Mouse (Mus musculus) cerebellum, postnatal 4 days (tissue): ENCODE measurements at regions not wholly inside any gene's neighbourhood (a gene's known extent, or its start where the extent isn't known, plus 50 kb on each side); places are given as distances from the start of the nearest gene placed in this dataset.

ENCODE experiments used
- DNase-seq, 2 experiments: peaks; one replicate each; pipeline ENCODE4 v3.0.0; 2022; ENCODE audit warnings: low spot score in 2 of 2, mixed read lengths in 1 of 2

DNA sequence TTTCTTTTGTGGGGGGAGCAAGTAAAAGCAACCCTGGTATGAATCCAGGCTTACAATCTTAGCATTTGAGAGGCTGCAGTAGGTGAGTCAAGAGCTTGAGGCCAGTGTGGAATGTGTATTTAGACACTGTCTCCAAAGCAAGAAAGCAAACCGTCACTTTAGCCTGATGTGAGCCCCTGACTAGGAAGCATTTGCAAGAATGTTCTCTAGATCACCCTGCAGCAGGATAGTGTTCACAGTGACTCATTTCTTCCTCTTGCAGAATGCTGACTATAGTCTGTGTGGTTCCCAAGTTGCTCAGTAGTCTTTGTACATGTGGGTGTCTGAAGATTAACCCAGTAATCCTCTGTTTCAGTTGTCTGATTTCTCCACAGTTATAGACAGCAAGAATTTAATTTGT lies 88.7 kb upstream of the Nectin3 start:
- DNase-seq: no peak

DNA sequence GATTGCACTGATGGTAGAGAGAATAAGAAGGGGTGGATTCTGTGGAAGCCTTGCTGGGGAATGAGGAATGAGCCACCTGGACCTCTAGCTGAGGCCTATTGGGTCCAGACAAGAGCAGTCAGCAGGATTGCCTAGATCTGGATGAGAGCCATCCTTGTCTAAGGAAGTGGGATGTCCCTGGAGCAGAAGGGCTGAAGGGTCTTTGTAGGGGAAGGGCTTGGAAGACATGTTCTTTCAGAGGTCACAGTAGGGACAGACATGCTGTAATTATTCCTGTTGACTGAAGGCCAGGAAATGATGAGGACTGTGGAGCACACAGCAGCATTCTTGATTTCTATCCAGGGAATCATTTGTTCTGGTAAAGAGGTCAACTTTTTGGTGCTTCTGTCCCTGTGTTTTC lies 86.2 kb upstream of the Nectin3 start:
- peak in 1 of 2 experiments; percentile 16 for DNase-seq

- no peak for DNase-seq
Measured at GRCm38 (mm10) chr16:46581115-46581514, 82.8 kb upstream of the Nectin3 start.

- no peak for DNase-seq
Measured at GRCm38 (mm10) chr16:46574221-46574620, 75.9 kb upstream of the Nectin3 start.

DNA sequence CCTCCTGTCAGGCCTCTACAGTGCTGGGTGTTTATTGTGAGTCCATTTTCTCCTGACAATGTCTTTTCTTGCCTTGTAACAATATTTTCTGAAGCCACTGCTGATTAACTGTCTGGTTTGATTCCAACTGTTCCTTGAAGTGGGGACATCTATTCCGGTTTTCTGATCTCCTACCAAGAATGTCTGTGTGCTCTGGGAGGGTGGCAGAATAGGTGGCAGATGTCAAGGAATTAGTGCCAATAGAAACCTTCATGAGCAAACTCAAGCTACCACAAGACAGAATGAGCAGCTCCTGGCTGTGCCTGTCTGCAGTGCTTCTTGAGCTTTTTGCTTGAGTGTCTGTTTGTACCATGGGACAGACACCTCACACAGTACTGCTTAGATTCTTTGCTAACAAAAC lies 69.1 kb upstream of the Nectin3 start:
- no peak for DNase-seq

DNA sequence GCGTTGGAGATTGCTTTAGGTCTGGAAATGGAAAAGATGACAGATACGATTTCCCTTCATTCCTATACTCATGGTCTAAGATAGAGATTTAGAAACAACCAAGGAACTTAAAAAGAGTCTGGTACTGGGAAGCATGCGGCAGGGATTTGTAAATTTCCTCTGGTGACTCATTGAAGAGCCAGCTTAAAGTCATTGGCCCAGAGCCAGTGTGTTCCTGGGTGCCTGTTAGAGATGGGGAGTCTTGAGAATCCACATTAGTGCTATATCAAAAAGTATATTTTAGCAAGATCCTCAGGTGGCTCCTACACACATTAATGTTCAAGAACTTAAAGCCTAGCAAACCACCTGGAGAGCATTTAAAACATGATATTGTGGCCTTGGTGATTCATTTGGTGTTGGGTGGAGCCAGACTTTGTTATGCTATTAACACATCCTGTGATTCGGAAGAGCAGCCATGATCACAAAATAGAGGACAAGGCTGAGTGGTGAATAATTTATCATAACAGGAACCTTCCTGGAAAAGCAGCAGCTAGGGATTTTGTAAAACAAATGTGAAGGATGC lies 67.8 kb upstream of the Nectin3 start:
- no peak for DNase-seq

DNA sequence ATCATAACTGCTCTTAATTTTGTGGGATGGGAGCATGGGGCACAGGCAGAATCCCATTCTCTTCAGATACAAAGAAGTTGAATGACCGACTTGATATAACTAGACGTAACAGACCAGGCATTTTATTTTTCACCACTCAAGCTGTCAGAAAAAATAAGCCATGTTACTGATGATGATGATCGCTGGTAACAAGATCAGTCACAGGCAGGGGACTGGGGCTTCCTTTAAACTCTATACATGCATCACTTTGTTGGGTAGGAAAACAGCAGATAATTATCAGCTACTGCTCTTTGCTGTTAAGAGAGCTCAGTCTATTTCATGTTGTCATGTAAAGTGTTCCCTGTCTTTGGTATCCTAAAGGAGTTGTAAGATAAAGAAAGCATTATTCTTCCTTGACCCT lies 59.0 kb upstream of the Nectin3 start:
- no peak for DNase-seq

DNA sequence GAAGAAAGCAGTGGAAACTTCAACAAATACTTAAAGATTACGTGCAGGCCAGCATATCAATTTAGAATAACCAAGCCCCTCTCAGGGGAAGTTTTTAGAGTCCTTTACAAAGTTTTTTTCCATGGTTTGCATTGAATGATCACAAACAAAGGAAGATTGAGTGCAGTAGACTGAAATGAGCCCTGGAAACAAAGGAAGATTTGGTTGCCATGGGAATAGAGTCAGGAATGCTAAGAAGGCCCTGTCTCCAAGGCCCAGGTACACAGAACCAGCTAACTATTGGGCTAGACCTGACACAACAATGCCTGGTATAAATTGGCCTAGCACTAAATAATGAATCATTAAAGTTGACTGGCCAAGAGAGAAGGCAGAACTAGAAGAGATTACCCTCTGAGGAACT lies 49.9 kb upstream of the Nectin3 start:
- no peak for DNase-seq
